Mouse (Mus musculus): ENCODE measurements around the gene Miox. TPM values are rescaled to one million over a fixed set of nuclear protein-coding genes. Genes with fewer than 3 reads are reported as not detected.

Gene Miox
- total RNA-seq (2021) (not detected), polyA plus RNA-seq (2012; rRNA removed) (not detected in 2 replicates)
- long read RNA-seq: 0 reads

DNA sequence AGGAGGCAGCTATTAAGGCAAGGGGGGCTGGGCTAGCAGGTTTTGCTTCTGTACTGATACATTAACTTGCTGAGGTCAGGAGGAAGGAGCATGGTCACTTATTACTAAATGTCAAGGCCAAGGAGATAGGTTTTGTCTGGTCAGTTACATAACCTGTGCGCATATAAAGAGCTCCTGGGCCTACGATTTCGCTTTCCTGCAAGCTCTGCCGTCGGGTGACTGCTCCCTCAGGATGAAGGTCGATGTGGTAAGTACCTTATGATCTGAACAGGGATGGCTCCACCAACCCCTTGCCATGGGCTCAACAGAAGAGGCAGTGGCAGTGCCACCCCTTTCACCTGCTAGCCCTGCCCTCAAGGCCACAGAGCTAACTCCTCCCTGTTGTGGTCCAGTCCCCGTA is at the start of gene Miox:
Gene Miox (plus strand): TSS at position 128 of the 400 bp plus-strand sequence.
- intact Hi-C loops (cut with DNase I): no loop called here
- TF ChIP-seq POLR2A (IDR thresholded peaks at IDR 0.05; ENCODE audit: insufficient read depth, low read depth, low read length) (no peak), CTCF (IDR thresholded peaks at IDR 0.05) (no peak), EP300 (IDR thresholded peaks at IDR 0.05; ENCODE audit: insufficient read depth, low read depth, low read length) (no peak)

DNA sequence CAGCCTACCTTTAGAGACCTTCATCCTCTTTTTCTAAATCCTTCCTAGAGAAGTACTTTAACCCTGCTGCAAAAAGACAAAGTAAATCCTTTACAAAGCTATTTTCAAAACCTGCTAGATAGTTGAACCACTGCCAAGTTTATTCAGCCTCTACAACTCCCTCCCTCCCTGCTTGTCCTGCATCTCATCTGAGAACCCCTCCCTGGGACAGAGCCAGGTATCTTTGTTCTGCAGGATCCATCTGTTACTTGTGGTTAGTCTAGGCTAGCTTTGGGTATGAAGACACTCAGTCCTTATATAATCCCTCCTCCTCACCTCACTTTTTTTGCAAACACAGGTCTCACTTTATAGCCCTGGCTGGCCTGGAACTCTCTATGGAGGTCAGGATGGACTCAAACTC is 49.2 kb upstream of the Miox start:
- intact Hi-C loops (cut with DNase I): no loop called here
- TF ChIP-seq POLR2A (IDR thresholded peaks at IDR 0.05; ENCODE audit: insufficient read depth, low read depth, low read length): no peak
- TF ChIP-seq EP300 (IDR thresholded peaks at IDR 0.05; ENCODE audit: insufficient read depth, low read depth, low read length): no peak
- TF ChIP-seq CTCF (IDR thresholded peaks at IDR 0.05): no peak
- Histone ChIP-seq H3K4me3 (no peak overlapping the region), H3K27ac (no peak overlapping the region), H3K79me2 (replicated peaks; ENCODE audit: control insufficient read depth, insufficient read depth, low read length) (no peaks in the 10 kb centered on the region), H3K27me3 (ENCODE audit: control insufficient read depth, insufficient read depth, low read length) (no peaks in the 10 kb centered on the region), H3K4me1 (ENCODE audit: control insufficient read depth, insufficient read depth, low read length) (no peaks in the 10 kb centered on the region), H3K36me3 (ENCODE audit: control insufficient read depth, insufficient read depth, low read length) (no peaks in the 10 kb centered on the region), H3K9ac (ENCODE audit: low read depth, low read length) (no peak overlapping the region)
- no peak for DNase-seq

More for the DNA sequence above, at the start of gene Miox:
- 80% methylated on average over 7 of the region's 7 CpGs for WGBS
- no peak for DNase-seq
- no peak within 1 kb of the TSS for H3K4me3 ChIP-seq
- no peaks in the 10 kb centered on the region for H3K27me3 ChIP-seq (ENCODE audit: control insufficient read depth, insufficient read depth, low read length)
- H3K27ac ChIP-seq: no peak within 1 kb of the TSS
- H3K9ac ChIP-seq (ENCODE audit: low read depth, low read length): no peak within 1 kb of the TSS
- H3K79me2 ChIP-seq (replicated peaks; ENCODE audit: control insufficient read depth, insufficient read depth, low read length): no peaks in the 10 kb centered on the region
- no peaks in the 10 kb centered on the region for H3K36me3 ChIP-seq (ENCODE audit: control insufficient read depth, insufficient read depth, low read length)
- no peaks in the 10 kb centered on the region for H3K4me1 ChIP-seq (ENCODE audit: control insufficient read depth, insufficient read depth, low read length)

DNA sequence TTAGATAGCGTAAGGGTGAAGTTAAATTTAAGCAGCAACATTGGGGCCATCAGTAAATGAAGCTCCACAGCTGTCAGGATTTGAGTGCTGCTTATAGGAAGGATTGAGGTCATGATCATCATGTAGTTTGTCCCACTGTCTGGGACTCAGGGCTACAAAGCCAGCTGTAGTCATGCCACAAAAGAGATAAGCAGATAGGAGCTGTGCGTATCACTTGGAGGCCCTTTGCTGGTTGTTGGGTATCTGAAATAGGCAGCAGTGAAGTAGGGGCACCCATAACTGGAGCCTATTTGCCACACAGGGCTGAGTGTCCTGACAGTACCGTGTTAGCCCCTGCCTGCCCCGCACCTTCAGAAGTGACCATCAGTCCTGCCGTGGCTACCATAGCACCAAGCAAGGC is 48.7 kb upstream of the Miox start:
- no peaks in the 10 kb centered on the region for H3K79me2 ChIP-seq (replicated peaks; ENCODE audit: control insufficient read depth, insufficient read depth, low read length)
- 95% methylated on average over 5 of the region's 5 CpGs for WGBS
- no peaks in the 10 kb centered on the region for H3K36me3 ChIP-seq (ENCODE audit: control insufficient read depth, insufficient read depth, low read length)

DNA sequence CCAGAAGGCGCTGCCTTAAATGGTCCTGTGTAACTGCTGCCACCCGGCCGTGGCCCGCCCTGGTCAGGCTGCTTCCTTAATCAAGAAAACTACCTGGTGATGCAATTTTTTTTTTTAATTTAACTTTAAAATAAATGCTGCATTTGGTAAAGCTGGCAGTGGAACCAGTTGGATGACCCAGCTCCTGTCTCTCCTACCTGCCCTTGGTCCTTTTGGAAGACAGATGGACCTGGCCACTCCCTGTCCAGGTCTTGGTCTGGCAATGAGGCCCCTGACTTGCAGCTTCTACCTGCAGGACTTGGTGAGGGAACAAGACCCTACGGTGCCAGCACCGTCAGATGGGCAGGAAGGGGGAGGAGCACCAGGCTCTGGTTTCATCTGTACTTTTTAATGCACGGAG is 48.1 kb upstream of the Miox start:
- Histone ChIP-seq H3K27me3 (ENCODE audit: control insufficient read depth, insufficient read depth, low read length) (no peaks in the 10 kb centered on the region), H3K36me3 (ENCODE audit: control insufficient read depth, insufficient read depth, low read length) (no peaks in the 10 kb centered on the region), H3K27ac (no peak overlapping the region), H3K9ac (ENCODE audit: low read depth, low read length) (no peak overlapping the region), H3K4me3 (no peak overlapping the region), H3K79me2 (replicated peaks; ENCODE audit: control insufficient read depth, insufficient read depth, low read length) (no peaks in the 10 kb centered on the region), H3K4me1 (ENCODE audit: control insufficient read depth, insufficient read depth, low read length) (no peaks in the 10 kb centered on the region)
- no peak for DNase-seq
- intact Hi-C loops (cut with DNase I): no loop called here
- no peak for TF ChIP-seq EP300 (IDR thresholded peaks at IDR 0.05; ENCODE audit: insufficient read depth, low read depth, low read length)
- TF ChIP-seq POLR2A (IDR thresholded peaks at IDR 0.05; ENCODE audit: insufficient read depth, low read depth, low read length): no peak
- no peak for TF ChIP-seq CTCF (IDR thresholded peaks at IDR 0.05)
- WGBS: 71% methylated on average over 7 of the region's 7 CpGs

More for the DNA sequence above, 48.7 kb upstream of the Miox start:
- Histone ChIP-seq H3K27me3 (ENCODE audit: control insufficient read depth, insufficient read depth, low read length) (no peaks in the 10 kb centered on the region), H3K4me1 (ENCODE audit: control insufficient read depth, insufficient read depth, low read length) (no peaks in the 10 kb centered on the region), H3K9ac (ENCODE audit: low read depth, low read length) (no peak overlapping the region), H3K4me3 (no peak overlapping the region), H3K27ac (no peak overlapping the region)
- intact Hi-C loops (cut with DNase I): no loop called here
- no peak for DNase-seq
- TF ChIP-seq POLR2A (IDR thresholded peaks at IDR 0.05; ENCODE audit: insufficient read depth, low read depth, low read length) (no peak), CTCF (IDR thresholded peaks at IDR 0.05) (no peak), EP300 (IDR thresholded peaks at IDR 0.05; ENCODE audit: insufficient read depth, low read depth, low read length) (no peak)

DNA sequence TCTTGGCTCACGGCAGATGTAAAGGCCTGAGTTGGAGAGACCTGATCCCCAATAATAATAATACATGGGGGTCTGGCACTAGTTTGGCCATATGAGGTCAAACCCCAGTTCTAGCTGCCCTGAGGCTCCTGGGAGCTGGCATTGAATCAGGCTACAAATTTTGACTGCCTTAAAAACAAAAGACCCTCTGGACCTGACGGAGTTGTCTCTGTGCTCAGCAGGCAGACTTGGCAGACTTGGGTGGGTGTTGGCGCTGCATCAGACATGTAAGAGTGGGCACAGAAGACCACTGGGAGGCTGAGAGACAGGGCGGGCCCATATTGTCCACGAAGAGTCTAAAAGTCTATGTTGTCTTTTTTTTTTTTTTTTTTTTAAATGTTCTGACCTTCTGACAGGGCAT is 47.6 kb upstream of the Miox start:
- no peaks in the 10 kb centered on the region for H3K36me3 ChIP-seq (ENCODE audit: control insufficient read depth, insufficient read depth, low read length)
- H3K79me2 ChIP-seq (replicated peaks; ENCODE audit: control insufficient read depth, insufficient read depth, low read length): no peaks in the 10 kb centered on the region
- H3K27ac ChIP-seq: no peak overlapping the region
- no peaks in the 10 kb centered on the region for H3K4me1 ChIP-seq (ENCODE audit: control insufficient read depth, insufficient read depth, low read length)
- H3K4me3 ChIP-seq: no peak overlapping the region
- H3K27me3 ChIP-seq (ENCODE audit: control insufficient read depth, insufficient read depth, low read length): no peaks in the 10 kb centered on the region
- H3K9ac ChIP-seq (ENCODE audit: low read depth, low read length): no peak overlapping the region
- intact Hi-C loops (cut with DNase I): no loop called here
- 84% methylated on average over 5 of the region's 5 CpGs for WGBS
- no peak for DNase-seq
- no peak for TF ChIP-seq EP300 (IDR thresholded peaks at IDR 0.05; ENCODE audit: insufficient read depth, low read depth, low read length)
- no peak for TF ChIP-seq CTCF (IDR thresholded peaks at IDR 0.05)
- TF ChIP-seq POLR2A (IDR thresholded peaks at IDR 0.05; ENCODE audit: insufficient read depth, low read depth, low read length): no peak

DNA sequence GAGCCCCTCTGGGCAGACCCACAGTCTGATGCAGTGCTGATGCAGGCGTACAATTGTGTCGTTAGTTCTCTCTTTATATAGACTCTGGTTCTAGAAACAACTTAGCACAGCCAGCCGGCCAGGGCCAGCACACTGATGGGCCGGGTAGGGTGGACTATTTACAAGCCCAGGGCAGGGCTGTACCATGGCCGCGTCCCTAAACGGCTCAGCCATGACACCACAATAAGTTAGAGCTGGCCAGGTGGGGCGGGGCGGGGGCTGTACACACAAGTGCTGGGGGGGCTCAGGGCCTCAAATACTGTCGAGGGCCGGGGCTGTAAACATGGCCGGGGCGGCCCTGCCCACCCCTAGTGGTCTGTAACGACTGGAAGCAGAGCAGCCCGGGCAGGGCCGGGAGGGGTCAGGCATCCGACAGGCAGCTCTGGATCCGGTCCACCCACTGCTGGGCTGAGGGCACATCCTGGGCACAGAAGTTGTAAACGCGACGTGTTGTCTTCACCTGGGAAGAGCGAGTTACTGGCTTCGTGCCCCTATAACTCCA is 45.9 kb upstream of the Miox start:
- H3K9ac ChIP-seq (ENCODE audit: low read depth, low read length): no peak overlapping the region
- no peak overlapping the region for H3K4me3 ChIP-seq
- DNase-seq: no peak
- TF ChIP-seq CTCF (IDR thresholded peaks at IDR 0.05) (no peak), EP300 (IDR thresholded peaks at IDR 0.05; ENCODE audit: insufficient read depth, low read depth, low read length) (no peak), POLR2A (IDR thresholded peaks at IDR 0.05; ENCODE audit: insufficient read depth, low read depth, low read length) (no peak)
- intact Hi-C loops (cut with DNase I): no loop called here
- no peak overlapping the region for H3K27ac ChIP-seq
- 74% methylated on average over 23 of the region's 23 CpGs for WGBS
- no peaks in the 10 kb centered on the region for H3K4me1 ChIP-seq (ENCODE audit: control insufficient read depth, insufficient read depth, low read length)
- H3K36me3 ChIP-seq (ENCODE audit: control insufficient read depth, insufficient read depth, low read length): no peaks in the 10 kb centered on the region
- H3K79me2 ChIP-seq (replicated peaks; ENCODE audit: control insufficient read depth, insufficient read depth, low read length): no peaks in the 10 kb centered on the region
- H3K27me3 ChIP-seq (ENCODE audit: control insufficient read depth, insufficient read depth, low read length): no peaks in the 10 kb centered on the region

Measured in heart, adult 2 months (tissue).